Mouse (Mus musculus): ENCODE data around the gene Rhbdf1. TPM values are rescaled to one million over a fixed set of nuclear protein-coding genes. Genes with fewer than 3 reads are reported as not detected.

Gene Rhbdf1
- total RNA-seq, 2 experiments from 2014 or later, result 24.7 to 36.8 TPM

- peak; percentile 73 to 80 for DNase-seq
These were observed 16.2 kb upstream of the Rhbdf1 start for GRCm38 (mm10) chr11:32238093-32238860.

- DNase-seq, result no peak
These were observed 15.3 kb upstream of the Rhbdf1 start for GRCm38 (mm10) chr11:32237411-32237795.

GRCm38 (mm10) chr11:32236712-32237410, 14.8 kb upstream of the Rhbdf1 start:
- peak; percentile 56 to 75 for DNase-seq

GRCm38 (mm10) chr11:32236132-32236531, 14.0 kb upstream of the Rhbdf1 start:
- no peak for DNase-seq

- peak; percentile 80 to 87 for DNase-seq
These were observed 13.5 kb upstream of the Rhbdf1 start for GRCm38 (mm10) chr11:32235646-32236045.

GRCm38 (mm10) chr11:32234816-32235485, 12.9 kb upstream of the Rhbdf1 start:
- no peak for DNase-seq

GRCm38 (mm10) chr11:32233895-32234294, 11.8 kb upstream of the Rhbdf1 start:
- no peak for DNase-seq

GRCm38 (mm10) chr11:32232848-32233247, 10.7 kb upstream of the Rhbdf1 start:
- DNase-seq, result no peak

- no peak for DNase-seq
These were observed 9.0 kb upstream of the Rhbdf1 start for GRCm38 (mm10) chr11:32231125-32231524.

GRCm38 (mm10) chr11:32230220-32230619, 8.1 kb upstream of the Rhbdf1 start:
- no peak for DNase-seq

GRCm38 (mm10) chr11:32228292-32228845, 6.3 kb upstream of the Rhbdf1 start:
- no peak for DNase-seq

- DNase-seq, result no peak
These were observed 5.5 kb upstream of the Rhbdf1 start for GRCm38 (mm10) chr11:32227555-32227954.

GRCm38 (mm10) chr11:32227041-32227440, 4.9 kb upstream of the Rhbdf1 start:
- no peak for DNase-seq

GRCm38 (mm10) chr11:32226124-32226871, 4.2 kb upstream of the Rhbdf1 start, which contains the start of gene Mpg:
Gene Mpg, plus strand, starts transcription at chr11:32226505.
- peak; percentile 94 for DNase-seq

GRCm38 (mm10) chr11:32225222-32226104, 3.4 kb upstream of the Rhbdf1 start:
- DNase-seq, result peak in 1 of 2 experiments; percentile 48

- DNase-seq, result peak; percentile 70 to 86
These were observed 2.5 kb upstream of the Rhbdf1 start for GRCm38 (mm10) chr11:32224468-32225139.

GRCm38 (mm10) chr11:32223297-32223967, 1.3 kb upstream of the Rhbdf1 start:
- DNase-seq, result no peak

- DNase-seq, result no peak
These were observed 582 bp upstream of the Rhbdf1 start for GRCm38 (mm10) chr11:32222570-32223194.

All from adrenal gland, postnatal 36 days (tissue).